Mouse (Mus musculus) kidney, postnatal 14 days (tissue): ENCODE data around the gene Ctnnd2.

Experiments
- DNase-seq: peaks from one replicate; pipeline ENCODE4 v3.0.0; 2022; ENCODE audit warnings: mixed read lengths

Ctnnd2 gene

GRCm38 (mm10) chr15:30268822-30269221 is 96.4 kb downstream of the Ctnnd2 start:
- DNase-seq: no peak

DNA sequence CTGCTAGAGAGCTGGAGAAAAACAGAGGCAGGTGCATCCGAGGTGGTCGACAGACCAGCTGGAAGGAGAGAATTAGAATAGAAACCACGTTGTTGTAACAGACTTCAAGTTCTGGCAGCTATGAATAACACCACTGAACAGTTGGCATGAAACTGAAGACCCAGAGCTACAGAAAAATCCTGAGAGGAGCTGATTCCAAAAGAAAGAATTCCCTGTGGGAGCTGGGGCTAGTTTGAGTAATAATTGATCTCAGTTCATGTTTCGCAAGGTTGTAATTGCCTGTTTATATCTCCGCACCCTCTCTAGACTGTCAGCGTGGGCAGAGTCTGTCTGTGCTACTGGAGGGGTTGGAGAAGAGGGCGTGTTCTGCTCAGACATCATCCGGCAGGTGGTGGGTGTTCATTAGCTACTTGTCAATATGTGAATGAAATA is 98.8 kb downstream of the Ctnnd2 start:
- no peak for DNase-seq

GRCm38 (mm10) chr15:30272326-30272725 is 99.9 kb downstream of the Ctnnd2 start:
- DNase-seq: no peak

GRCm38 (mm10) chr15:30275721-30276120 is 103.3 kb downstream of the Ctnnd2 start:
- no peak for DNase-seq

- DNase-seq: no peak
These were observed 104.3 kb downstream of the Ctnnd2 start for GRCm38 (mm10) chr15:30276691-30277090.

DNA sequence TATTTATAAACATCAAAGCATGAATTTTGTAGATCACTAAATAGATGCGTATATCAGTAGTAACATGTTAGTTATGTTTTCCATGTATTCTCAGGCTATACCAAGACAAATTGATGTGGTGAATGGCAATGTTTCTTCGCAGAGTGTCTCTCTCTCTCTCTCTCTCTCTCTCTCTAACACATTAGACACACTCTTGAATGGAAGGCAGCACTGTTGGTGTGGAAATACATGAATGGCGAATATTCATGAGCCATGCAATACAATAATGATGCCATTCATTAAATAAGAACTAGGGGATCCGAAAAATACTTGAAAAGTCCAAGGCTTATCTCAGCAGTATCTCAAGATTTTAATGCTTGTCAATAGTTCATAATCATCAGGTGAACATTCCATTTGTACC is 106.2 kb downstream of the Ctnnd2 start:
- no peak for DNase-seq

GRCm38 (mm10) chr15:30285572-30286244 is 113.3 kb downstream of the Ctnnd2 start:
- DNase-seq: no peak

DNA sequence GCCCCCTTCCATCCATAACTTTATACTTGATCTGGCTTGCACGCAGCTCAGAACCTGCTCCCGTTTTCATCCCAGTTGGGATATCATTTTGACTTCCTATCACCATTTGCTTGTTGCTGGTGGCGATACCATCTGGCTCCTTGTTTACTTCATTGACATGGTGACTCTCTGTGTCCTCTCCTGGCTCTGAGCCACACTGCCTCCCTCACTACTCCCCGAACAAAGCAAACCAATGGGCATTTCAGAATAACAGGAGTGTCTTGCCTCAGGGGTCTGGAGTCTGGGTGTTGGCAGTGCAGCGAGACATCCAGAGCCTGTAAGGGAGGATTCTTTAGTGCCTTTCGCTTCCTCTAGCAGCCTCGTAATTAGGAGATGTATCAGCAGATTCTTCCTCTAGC is 113.9 kb downstream of the Ctnnd2 start:
- no peak for DNase-seq

DNA sequence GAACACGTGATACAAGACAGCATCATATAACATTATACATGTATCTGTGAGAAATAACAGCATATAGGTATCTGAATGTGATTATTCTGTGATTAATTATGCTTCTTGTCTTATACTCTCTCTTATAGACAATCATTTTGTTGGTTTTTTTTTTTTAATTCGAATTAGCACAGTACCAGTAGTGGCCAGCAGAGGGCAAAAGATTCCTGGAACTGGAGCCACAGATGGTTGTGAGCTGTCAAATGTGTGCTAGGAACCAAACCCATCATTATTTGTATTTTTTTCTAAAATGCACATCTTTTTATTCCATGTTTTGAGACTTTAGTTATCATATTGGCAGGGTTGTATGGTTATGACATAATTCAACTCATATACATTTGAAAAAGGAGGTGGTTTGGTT is 130.4 kb downstream of the Ctnnd2 start:
- DNase-seq: no peak

DNA sequence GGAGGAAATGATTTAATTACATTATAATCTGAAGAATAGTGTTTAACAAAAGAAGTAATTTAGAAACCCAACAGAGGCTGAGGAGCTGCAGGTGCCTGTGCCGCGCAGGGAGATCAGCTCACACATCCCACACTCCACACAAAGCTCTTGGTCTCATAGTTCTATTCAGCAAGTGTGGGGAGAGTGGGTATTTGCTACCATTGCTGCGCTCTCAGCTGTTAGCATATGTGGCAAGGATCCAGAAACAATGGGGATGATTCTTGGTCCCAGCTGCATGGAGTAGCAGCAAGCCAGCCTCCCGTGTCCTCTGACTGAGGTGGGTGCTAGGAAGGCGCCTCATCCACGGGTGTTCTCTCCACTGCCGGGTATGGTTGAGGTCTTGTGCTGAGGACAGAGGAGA is 134.0 kb downstream of the Ctnnd2 start:
- no peak for DNase-seq

DNA sequence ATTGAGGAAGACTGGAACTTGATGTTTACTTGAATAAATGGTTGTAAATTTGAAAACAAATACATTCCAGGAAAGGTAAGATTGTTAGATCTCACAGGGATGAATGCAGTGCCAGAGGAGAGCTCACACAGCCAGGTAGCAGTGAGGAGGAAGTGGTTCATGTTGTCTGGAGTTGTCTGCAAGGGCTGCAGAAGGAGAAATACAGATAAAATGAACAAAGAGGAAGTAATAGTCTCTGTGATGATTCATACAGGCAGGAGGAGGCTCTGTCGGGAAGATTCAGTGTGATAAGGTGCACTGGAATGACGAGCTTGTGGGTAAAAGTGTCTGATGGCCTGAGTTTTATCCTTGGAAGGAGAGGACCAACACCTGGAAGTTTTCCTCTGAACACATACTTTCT is 150.2 kb downstream of the Ctnnd2 start:
- DNase-seq: no peak

GRCm38 (mm10) chr15:30333336-30334310 is 161.2 kb downstream of the Ctnnd2 start:
- DNase-seq: no peak

- no peak for DNase-seq
These were observed 166.3 kb downstream of the Ctnnd2 start for GRCm38 (mm10) chr15:30338585-30339197.

DNA sequence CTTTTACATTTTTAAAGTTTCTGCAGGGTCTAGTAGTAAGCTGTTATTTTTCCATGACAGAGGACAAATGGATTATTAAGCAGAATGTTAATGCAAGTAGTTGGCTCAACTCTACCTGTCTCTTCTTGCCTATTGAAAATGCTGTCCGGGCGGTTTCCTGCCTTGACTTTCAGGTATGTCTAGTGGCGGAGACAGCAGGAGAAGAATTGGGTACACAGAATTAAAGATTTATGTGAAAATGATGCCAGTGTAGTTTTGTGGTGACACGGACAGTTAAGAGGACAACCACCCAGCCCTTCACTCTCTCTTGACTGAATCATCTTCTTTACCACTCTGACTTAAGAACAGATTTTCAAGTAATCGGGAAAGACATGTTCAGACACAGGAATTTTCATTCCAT is 173.4 kb downstream of the Ctnnd2 start:
- no peak for DNase-seq

DNA sequence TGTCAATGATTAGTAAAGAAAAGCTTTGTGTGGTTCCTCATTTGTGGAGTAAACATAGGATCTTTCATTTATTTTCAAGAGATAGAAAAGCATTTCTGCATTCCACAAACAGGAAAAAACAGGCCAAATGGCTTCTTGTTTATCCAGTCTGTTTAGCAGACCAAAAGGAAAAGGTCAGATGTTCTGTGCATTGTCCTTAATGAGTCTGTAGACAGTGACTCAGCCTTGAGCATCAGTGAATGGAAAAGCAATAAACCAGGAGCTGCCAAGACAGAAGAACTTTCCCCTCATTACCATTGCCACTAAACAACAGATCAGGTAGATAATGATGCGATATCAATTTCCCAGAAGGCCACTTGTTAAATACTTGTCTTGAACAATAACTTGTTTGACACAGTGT is 192.1 kb downstream of the Ctnnd2 start:
- no peak for DNase-seq

- no peak for DNase-seq
These were observed 197.6 kb downstream of the Ctnnd2 start for GRCm38 (mm10) chr15:30369997-30370396.

- DNase-seq: no peak
These were observed 198.8 kb downstream of the Ctnnd2 start for GRCm38 (mm10) chr15:30371151-30371550.

- no peak for DNase-seq
These were observed 201.3 kb downstream of the Ctnnd2 start for GRCm38 (mm10) chr15:30373654-30374215.

- no peak for DNase-seq
These were observed 202.5 kb downstream of the Ctnnd2 start for GRCm38 (mm10) chr15:30374907-30375306.

DNA sequence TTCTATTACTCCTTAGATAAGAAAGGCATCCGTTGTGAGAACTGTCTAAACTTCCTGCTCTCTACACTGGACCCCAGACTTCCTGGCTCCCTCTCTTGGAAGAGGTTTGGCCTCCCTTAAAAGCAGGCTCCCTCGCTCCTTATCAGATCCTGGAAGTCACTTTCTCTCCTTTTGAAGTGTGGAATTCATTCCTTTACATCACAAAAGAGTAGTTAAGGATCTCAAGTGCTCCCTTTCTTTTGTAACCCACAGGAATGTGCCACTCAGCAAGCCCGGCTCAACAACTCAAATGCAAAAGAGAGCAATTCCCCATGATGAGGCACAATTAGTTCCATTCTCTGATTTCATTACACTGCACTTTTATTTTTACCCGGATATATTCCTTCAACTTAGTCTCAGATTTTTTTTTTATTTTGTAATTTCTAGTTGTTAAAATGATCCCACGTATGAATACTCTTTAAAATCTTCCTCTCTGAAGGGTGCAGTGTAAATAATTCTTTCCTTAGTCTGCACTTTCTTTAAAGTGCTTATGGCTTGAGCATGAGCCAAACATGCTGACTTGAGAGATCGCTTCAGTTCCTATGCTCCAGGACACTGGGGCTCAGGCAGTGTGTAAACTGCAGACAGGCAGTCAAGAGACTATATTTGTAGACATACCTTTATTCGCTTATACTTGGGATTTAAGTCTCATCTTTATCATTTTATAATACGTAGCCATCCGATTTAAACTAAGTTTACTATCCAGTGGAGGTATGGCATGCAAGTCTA is 210.9 kb downstream of the Ctnnd2 start:
- no peak for DNase-seq

GRCm38 (mm10) chr15:30384386-30384785 is 212.0 kb downstream of the Ctnnd2 start:
- no peak for DNase-seq

DNA sequence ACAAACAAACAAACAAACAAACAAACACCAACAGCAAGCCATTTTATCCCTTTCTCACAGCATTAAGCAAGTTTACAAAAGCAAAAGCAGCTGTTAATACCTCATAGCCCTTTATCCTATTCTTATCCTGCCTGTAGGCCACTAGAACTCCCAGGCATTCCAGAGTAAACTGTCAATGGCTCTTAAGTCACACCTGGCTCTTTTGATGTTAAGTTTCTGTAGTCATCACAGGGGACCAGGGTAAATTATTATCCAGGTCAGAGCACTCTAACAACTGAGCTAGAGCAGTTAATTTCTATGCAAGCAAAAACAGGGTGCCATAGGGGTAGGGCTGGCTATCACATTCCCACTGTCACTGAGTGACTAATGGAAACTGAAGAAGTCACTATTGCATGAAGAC is 214.1 kb downstream of the Ctnnd2 start:
- DNase-seq: no peak

DNA sequence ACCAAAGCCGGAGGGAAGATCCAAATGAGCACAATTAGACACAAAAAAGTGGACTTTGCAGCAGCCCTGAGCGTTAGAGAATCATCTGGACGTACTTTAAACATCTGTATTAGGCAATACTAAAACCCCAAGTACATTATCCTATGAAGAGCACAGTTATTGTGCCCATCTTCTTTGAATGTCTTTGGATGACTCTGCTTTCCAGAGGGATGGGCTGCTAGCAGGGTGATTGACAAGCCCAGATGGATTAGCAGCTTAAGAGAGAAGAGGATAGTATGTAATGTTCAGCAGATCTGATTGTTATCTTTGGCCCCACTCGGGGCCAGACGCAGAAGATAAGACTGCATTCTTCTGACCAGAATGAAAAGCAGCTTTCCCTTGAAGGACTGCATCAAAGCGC is 214.9 kb downstream of the Ctnnd2 start:
- no peak for DNase-seq
